Mouse (Mus musculus): ENCODE data around the gene Atp2c2. TPM values are rescaled to one million over a fixed set of nuclear protein-coding genes. Genes with fewer than 3 reads are reported as not detected.

The Atp2c2 gene
- polyA plus RNA-seq, 2 experiments from 2014 or later, result not detected

DNA sequence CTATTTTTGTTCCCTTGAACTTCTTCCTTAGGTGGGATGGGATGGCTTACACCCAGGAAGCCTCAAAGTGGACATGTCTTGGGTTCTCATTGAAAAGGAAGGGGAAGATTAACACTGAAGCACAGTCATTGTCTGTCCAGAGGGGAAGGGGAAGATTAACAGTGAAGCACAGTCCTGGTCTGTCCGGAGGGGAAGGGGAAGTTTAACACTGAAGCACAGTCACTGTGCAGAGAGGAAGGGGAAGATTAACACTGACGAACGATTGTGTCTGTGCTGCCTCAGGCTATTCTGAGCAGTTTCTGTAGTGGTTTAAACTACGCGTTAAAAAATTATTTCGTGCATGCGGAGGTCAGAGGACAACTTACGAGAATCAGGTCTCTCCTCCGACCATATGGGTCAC is 7.3 kb downstream of the Atp2c2 start:
- no peak for ATAC-seq

DNA sequence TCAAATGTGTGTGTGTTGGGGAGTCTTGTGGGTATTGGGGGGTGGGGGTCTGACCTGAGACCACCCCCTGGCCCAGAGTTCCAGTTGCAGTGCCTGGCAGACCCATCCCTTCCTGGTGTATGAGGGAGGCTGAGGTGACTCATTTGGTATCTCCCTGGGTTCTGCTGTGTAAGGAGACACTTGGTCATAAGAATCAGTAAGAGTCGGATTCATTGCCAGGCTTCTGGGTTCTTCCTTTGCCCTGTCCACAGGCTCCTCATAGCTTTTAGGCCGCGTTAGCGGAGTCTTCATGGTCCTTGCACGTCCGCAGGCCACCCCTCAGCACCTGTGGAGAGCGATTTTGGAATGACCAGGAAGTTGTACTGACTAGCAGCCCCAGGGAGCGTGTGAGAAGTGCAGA is 8.7 kb downstream of the Atp2c2 start:
- no peak for ATAC-seq

DNA sequence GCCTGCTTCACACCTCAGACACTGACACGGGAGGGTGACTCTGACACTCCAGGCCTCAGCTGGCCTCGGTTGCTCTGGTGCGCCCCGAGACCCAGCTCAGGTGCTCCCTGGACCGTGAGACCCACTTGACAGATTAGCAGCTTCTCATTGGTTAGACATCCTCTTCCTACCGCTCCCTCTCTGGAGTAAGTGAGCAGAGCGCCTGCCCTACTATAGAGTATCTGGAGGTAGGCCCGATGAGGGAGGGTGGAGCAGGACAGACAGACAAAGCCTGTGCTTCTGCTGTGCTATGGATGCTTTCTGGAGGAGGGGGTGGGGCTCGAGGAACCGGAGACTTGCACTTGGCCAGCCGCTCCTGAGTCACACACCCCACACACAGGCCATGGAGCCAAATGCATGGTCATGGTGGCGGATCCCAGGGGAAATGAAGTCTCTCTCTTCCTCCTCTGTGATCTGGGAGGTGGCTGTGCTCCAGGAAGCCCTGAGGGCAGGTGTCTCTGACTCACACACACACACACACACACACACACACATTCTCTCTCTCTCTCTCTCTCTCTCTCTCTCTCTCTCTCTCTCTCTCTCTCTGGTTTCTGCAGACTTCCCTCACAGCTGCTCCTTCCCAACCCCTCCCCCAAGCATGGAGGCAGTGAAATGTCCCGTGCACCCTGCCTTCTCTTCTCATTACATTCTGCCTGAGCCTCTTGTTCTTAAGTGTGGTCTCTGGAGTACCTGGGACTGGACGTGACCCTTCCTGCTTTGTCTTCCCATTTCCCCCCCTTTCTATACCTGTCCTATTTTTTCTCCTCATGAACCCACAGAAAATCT is 9.3 kb downstream of the Atp2c2 start:
- no peak for ATAC-seq

DNA sequence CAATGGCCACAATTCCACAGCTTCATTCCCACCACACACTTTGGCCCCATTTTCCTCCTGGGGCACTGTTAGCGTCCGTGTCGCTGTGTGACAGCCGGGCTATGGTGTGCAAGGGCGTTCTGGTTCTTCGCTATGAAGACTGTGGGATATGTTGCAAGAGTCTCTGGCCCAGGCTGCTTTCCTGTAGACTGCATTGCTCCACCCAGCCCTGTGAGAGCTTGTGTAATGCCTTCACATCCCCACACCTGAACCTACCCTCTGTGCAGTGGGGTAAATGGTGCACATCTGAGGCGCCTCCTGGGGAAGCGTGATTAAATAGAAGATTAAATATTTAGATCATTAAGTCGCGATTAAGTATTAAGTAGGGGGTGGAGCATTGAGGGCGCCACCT is 9.9 kb downstream of the Atp2c2 start:
- no peak for ATAC-seq

DNA sequence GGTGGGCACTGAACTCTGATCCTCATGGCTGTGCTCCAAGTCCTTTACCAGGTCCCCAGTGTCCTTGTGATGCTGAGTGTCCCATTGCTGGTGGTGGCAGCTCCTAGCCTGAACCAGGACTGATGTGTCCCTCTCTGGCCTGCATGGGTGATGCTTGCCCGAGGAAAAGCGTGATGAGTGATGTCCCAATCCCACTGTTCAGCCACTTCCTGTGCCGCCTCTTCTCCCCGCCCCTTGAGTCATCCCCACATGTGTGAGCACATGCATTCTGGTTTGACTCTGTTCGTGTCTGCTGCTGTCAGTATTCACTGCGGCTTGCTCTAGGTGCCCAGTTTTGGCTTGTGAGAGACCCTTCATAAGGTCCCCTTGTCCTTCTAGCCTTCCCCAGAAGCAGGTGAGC is 12.4 kb downstream of the Atp2c2 start:
- no peak for ATAC-seq

DNA sequence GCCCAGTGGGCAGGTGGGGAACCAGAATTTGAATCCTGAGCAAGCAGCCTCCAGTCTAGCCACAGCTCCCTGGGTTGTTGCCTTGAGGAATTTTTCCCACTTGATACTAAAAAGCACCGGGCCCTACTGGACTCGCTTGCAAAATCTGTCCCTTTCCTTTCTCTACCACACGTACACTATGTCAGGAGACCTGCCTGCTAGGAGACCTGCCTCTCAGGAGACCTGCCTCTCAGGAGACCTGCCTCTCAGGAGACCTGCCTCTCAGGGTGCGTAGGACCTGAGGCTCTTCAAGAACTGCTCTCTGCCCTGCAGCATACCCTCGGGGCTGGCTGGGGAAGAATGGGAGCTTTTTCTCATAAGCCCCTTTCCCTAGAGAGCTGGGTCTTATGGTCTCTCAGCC is 13.6 kb downstream of the Atp2c2 start:
- ATAC-seq, result no peak

DNA sequence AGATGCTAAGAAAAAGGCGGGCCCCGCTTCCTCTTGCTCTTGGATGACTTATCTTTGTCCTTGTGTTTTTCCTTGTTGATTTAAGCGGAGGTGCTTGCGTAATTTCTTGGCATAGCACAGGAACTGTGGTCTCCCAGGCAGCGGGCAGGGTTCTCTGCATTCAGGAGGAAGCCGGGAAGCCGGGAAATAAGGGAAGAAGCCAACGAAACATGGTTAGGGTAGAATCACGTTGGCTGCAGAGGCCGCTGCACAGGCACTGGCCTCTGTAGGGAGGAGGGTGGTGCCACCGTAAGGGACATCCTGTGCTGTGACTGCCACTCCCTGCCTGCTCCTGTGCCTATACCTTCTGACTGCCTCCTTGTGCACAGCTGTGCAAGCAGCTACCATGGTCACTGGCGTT is 15.4 kb downstream of the Atp2c2 start:
- ATAC-seq, result no peak

DNA sequence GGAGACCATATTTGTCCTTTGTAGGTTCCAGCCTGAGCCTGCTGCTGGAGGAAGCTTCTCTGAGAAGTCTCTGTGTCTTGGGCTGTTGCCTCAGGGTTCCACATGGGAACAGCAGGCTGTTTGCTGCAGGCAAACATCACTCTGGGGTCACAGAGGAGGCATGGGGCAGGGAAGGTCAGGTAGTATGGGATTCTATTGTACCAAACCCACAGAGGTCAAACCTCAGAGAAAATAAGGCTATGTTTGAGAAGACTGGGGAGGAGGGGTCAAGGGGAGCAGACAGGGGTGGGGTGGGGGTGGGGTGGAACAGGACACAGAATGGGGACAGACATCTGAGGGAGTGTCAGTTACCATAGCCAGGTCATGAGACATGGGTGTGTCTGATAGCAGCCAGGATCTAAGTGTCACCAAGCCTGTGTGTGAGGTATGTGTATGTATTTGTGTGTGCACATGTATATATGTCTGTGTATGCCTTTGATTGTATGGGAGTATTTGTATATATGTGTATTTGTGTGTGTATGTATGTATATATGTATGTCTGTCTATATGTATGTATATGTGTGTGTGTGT is 17.0 kb downstream of the Atp2c2 start:
- no peak for ATAC-seq

DNA sequence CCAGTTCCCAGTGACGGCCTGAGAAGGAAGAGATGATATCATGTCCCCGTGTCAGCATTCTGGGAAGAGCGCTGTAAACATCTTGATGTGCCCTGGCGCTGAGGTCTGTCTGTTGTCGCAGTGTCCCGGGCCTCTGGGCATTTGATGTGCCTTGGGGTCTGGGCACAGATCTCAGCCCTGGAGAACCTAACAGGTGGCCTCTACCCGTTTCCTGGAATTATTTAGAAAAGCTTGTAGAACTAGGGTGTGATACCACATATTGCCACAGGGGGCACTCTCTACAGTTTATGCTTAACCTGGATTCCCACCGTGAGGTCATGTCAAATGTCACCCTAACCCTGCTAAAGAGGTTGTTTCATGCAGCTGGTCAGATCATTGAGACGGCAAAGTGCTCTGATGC is 18.0 kb downstream of the Atp2c2 start:
- ATAC-seq, result no peak

DNA sequence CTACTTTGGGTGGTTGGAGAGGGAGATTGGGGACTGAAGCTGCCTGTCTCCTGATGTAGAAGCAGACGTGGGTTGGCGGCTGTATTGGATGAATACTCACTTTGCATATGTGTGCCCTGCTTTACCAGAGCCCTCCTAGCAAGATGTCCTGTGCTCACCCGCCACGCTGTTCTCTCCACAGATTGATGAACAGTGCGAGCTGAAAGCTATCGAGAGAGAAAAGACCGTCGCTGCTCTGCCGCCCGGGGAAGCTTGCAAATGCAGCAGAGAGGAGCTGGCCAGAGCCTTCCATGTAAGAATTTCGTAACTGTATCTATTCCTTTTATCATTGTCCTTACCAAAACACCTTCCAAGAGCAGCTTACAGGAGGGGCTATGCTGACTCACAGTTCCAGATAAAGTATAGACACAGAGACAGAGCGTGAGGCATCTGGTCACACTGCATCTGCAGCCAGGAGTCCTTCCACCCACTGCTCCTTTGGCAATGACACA is 19.2 kb downstream of the Atp2c2 start:
- ATAC-seq, result no peak

DNA sequence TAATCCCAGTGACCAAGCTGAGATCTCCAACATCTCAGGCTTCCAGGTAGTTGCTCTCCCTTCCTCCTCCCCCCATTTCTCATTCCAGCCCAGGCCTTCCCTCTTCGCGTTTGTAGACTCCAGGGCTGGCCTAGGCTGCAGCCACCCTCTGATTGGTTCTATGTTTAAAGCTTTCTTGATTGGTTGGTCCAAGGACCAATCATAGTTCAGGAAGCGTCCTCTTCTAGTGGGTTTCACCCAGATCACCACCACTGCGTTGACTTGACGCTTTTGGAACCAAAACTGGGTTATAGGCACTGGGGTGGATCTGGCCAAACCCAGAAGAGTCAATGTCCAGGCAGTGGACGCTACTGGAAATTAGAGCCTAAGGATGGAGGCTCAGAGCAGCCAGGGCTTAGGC is 22.5 kb downstream of the Atp2c2 start:
- ATAC-seq, result no peak

DNA sequence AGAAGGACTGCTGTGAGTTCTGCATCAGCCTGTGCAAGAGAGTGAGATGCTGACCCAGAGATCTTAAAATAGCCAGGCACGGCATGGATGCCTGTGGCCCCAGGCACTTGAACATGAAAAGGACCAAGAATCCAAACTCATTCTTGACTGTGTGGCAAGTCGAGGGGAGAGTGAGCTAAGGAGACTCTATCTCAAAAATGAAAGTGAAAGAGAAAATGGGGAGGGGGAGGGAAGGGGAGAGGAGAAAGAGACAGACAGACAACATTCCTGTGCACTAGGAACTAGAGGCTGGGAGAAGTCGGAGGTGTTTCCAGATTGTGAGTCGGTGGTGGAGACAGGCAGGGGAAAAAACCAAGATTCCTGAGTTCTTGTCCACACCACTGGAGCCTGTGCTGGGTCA is 23.9 kb downstream of the Atp2c2 start:
- peak; percentile 40 for ATAC-seq

DNA sequence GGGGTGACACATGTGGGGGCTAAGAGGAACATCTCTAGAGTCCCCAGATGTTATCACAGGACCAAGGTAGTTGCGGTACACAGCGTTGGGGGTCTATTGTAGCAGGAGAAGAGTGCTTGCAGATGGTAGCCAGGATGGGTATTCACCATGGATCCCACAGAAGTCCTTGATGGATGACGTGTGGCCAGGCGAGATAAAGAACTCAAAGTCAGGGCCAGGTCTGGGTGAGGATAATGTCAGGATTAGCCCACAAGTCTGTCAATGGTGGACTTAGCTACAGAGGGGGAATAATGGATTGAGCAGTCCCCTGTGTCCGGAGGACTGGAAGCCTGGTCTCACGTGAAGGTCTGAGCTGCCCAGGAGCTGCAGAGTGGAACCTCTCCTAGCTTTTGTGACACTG is 24.8 kb downstream of the Atp2c2 start:
- ATAC-seq, result no peak

DNA sequence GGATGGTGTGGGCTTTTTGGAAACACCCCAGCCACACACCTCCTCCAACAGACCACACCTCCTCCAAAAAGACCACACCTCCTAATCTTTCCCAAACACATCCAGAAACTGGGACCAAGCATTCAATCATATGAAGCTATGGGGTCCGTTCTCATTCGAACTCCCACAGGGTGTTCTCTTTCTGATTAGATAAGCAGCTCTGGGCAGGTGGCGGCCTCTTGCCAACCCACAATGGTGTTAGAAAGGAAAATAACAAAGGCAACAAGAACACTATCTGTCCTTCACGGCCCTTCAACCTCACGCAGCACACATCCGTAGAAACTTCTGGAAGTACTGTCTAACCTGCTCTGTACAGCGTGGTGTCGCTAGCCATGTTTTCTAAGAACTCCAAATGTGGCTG is 27.3 kb downstream of the Atp2c2 start:
- ATAC-seq, result no peak

DNA sequence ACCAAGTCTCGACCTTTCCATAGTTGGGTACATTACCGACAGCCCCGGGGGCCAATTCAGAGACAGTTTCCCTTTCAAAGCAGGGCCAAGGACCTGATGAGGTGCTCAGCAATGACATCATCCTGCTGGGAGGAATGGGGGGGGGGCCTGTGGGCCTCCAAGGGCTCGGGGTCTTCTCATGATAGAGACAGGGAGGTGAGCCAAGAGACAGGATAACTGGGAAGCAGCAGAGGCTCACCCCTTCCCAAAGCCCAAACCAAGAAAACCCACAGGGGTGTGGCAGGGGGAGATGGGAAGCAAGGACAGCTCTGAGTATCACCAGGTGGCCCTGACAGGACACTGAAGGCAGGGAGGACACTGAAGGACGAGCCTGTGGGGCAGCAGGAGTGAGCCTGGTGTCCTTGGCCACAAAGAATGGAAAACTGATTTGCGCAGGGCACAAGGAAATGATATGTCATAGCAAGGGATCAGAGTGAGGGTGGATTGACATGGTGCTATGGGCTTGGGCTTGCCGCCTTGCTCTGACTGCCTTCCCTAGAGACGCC is 28.6 kb downstream of the Atp2c2 start:
- ATAC-seq, result no peak

DNA sequence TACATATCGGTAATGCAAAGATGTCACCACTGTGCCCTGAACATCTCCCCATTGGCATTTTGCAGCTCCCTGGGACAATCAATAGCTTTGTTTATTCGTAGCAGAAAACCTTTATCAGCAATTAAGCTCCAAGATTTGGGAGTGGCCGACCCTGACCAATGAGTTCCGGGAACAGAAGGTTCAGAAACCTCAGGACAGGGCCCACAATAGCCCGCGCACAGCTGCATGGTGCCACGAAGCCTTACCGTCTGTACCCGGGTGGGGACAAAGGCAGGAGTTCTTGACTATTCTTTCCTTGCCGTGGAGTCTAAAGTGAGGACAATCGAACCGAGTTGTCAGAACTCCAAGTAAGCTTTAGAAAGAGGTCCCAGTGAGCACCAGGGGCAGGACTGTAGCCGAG is 32.3 kb downstream of the Atp2c2 start:
- no peak for ATAC-seq

DNA sequence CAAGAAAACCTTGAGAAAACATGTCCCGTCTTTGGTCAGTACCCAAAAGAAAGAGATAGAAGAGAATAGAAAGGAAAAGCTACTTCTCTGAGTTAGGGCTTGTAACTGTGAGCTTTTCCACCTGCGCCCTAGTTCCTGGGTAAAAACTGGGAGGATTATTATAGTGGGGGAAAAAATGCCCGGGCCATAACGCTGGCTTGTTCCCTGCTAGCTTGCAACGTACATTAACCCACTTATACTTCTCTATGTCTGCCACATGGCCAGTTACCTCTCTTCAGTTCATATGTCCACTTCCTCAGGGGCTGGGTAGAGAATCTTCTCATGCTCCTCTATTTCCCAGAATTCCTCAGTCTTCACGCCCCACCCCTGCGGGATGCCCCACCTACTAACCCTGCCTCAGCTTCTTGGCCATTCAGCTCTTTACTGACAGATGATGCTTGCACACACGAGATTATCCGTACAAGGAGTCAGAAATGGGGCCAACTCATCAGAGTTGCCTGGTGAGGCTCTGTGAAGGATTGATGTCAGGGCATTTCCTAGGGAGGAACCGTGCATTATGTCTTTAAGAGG is 36.6 kb downstream of the Atp2c2 start:
- no peak for ATAC-seq

DNA sequence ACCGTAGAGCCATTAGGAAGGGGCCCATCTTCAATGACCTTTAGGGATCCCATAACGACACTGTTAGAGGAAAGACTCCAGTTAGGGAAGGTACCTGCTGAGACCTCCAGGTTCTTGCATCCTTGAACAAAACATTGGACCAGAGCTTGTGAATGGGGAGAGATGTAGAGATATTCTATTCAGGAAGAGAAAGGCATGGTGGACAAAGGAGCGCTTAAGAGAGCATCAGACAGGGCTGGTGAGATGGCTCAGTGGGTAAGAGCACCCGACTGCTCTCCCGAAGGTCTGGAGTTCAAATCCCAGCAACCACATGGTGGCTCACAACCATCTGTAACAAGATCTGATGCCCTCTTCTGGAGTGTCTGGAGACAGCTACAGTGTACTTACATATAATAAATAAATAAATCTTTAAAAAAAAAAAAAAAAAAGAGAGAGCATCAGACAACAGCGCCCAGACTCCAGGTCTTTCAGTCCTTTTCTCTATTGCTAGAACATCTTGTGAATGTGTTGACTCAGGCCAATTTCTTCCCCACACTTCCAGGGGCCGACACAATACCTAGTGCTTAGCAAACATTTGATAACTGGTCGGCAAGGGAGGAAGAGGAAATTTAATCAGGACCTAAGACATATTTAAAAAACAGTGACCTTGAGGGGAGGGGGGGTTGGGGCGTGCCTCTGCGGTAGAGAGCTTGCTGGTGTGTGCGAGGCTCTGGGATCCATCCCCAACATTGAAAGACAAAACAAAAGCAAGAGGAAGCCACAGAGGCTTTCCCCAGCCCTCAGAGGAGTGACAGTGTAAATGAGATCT is 37.5 kb downstream of the Atp2c2 start:
- no peak for ATAC-seq

DNA sequence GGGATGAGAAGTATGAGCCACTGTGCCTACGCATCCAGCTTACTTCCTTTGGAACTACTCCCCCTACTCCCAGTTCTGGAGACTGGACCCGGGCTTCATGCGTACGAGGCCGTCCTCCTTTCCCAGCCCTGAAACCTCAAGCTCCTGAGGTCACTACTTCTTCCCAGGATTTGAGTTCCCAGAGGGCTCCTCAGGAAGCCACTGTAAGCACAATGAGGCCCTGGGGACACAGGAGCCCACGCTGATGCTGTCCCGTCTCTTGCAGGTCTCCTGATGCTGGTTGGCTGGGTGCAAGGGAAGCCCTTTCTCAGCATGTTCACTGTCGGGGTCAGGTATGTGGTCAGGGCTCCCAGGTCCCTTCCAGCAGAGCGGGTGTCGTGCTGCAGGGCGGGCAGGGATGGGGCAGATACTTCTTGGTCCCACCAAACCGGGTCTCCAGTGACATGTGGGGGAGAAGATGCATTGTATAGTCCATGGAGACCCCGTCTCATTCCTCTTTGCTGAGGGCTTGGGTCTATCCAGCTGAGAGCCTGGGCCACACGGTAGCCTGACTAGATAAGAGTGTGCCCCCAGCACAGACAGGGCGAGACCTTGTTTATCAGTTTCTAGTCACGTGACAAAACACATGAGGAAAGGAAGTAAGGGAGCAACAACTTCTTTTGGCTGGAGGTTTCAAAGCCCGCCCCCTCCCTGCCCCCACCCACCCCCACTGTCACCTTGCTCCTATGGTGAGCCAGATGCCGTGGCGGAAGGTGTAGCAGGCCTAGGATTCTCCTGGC is 38.5 kb downstream of the Atp2c2 start:
- no peak for ATAC-seq

DNA sequence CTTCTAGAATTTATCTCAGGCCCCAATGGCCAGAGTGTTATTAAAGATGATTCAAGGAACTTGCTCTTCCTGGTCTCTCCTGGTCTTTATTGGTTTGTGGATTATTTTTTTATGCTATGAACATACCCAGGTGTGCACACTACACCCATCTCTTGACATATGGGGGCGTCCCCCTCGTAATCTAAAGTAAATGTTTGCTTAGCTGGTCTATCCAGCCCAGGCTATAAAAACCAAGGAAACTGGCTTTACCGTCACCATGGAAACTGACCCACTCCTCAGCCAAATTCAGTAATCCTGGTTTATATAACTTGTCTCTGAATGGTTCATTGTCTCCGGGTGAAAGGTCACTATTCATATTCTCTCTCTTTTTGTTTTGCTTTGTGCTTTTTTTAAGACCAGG is 40.8 kb downstream of the Atp2c2 start:
- no peak for ATAC-seq

DNA sequence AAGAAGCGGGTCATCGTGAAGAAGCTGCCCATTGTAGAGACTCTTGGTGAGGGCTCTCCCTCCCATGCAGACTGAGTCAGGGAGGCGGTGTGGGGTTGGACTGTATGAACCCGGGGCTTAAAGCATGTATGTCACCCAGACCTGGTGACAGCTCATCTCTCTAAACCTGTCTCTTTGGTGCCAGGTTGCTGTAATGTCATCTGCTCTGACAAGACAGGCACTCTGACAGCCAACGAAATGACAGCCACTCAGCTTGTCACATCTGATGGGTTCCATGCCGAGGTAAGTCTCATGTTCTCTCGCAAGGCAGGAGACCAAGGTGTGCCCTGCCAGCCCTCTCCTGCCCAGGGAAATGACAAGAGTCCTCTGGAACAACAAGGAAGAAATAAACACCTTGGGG is 42.6 kb downstream of the Atp2c2 start:
- ATAC-seq, result no peak

Measured in activated CD4-positive, CD25-positive, alpha-beta regulatory T cell, adult 4 months (primary cell).